Mouse (Mus musculus): ENCODE results near the gene Lrrc4b. TPM values are rescaled to one million over a fixed set of nuclear protein-coding genes. Genes with fewer than 3 reads are reported as not detected.

Gene Lrrc4b
- total RNA-seq, 2 experiments from 2014 or later: not detected

- ATAC-seq (ENCODE audit: poor library complexity, severe bottlenecking): peak; percentile 95
These were observed 56.2 kb downstream of the Lrrc4b start for GRCm38 (mm10) chr7:44484841-44485571.

- no peak for ATAC-seq (ENCODE audit: poor library complexity, severe bottlenecking)
These were observed 56.9 kb downstream of the Lrrc4b start for GRCm38 (mm10) chr7:44485572-44486195.

- ATAC-seq (ENCODE audit: poor library complexity, severe bottlenecking): no peak
These were observed 58.2 kb downstream of the Lrrc4b start for GRCm38 (mm10) chr7:44486927-44487575.

GRCm38 (mm10) chr7:44487936-44488335, 59.1 kb downstream of the Lrrc4b start:
- ATAC-seq (ENCODE audit: poor library complexity, severe bottlenecking): no peak

GRCm38 (mm10) chr7:44488545-44488944, 59.7 kb downstream of the Lrrc4b start:
- ATAC-seq (ENCODE audit: poor library complexity, severe bottlenecking): no peak

GRCm38 (mm10) chr7:44490281-44490680, 61.5 kb downstream of the Lrrc4b start:
- ATAC-seq (ENCODE audit: poor library complexity, severe bottlenecking): no peak

- no peak for ATAC-seq (ENCODE audit: poor library complexity, severe bottlenecking)
These were observed 62.6 kb downstream of the Lrrc4b start for GRCm38 (mm10) chr7:44491391-44491790.

- no peak for ATAC-seq (ENCODE audit: poor library complexity, severe bottlenecking)
These were observed 63.5 kb downstream of the Lrrc4b start for GRCm38 (mm10) chr7:44492166-44492826.

GRCm38 (mm10) chr7:44494681-44495080, 65.9 kb downstream of the Lrrc4b start:
- ATAC-seq (ENCODE audit: poor library complexity, severe bottlenecking): no peak

GRCm38 (mm10) chr7:44495086-44495485, 66.3 kb downstream of the Lrrc4b start:
- no peak for ATAC-seq (ENCODE audit: poor library complexity, severe bottlenecking)

GRCm38 (mm10) chr7:44495992-44496770, 67.4 kb downstream of the Lrrc4b start, which contains the start of the genes Emc10 and Fam71e1:
Emc10 (minus strand) TSS chr7:44496529.
Fam71e1 (plus strand) TSS chr7:44496581.
- ATAC-seq (ENCODE audit: poor library complexity, severe bottlenecking): peak; percentile 95

- no peak for ATAC-seq (ENCODE audit: poor library complexity, severe bottlenecking)
These were observed 67.9 kb downstream of the Lrrc4b start for GRCm38 (mm10) chr7:44496771-44497109.

- ATAC-seq (ENCODE audit: poor library complexity, severe bottlenecking): no peak
These were observed 68.7 kb downstream of the Lrrc4b start for GRCm38 (mm10) chr7:44497361-44498055.

GRCm38 (mm10) chr7:44498922-44499321, 70.1 kb downstream of the Lrrc4b start:
- ATAC-seq (ENCODE audit: poor library complexity, severe bottlenecking): no peak

GRCm38 (mm10) chr7:44500046-44500445, 71.2 kb downstream of the Lrrc4b start:
- no peak for ATAC-seq (ENCODE audit: poor library complexity, severe bottlenecking)

- peak; percentile 86 for ATAC-seq (ENCODE audit: poor library complexity, severe bottlenecking)
These were observed 72.8 kb downstream of the Lrrc4b start for GRCm38 (mm10) chr7:44501563-44502115.

- no peak for ATAC-seq (ENCODE audit: poor library complexity, severe bottlenecking)
These were observed 78.7 kb downstream of the Lrrc4b start for GRCm38 (mm10) chr7:44507491-44507890.

All from megakaryocyte, adult 5-6 weeks (primary cell).